Mouse (Mus musculus) CH12.LX (cell line): ENCODE results near the gene Pbx2. TPM values are rescaled to one million over a fixed set of nuclear protein-coding genes. Genes with fewer than 3 reads are reported as not detected.

Source experiments
- DNase-seq: peaks from one replicate; pipeline ENCODE4 v3.0.0-alpha.2; 2013; ENCODE audit errors: extremely low read depth
- H3K27ac ChIP-seq: 2 replicates; pipeline ENCODE4 v1.5.1; 2012; ENCODE audit warnings: low read depth, mild to moderate bottlenecking, control low read depth, moderate library complexity; ENCODE audit not compliant: insufficient read depth
- H3K27me3 ChIP-seq: replicated peaks from 2 replicates; pipeline ENCODE3; 2012; ENCODE audit warnings: inconsistent platforms
- H3K36me3 ChIP-seq, 2 experiments: replicated peaks in 1 of 2; 2 replicates each; pipeline versions ENCODE3 to v1.6.1; 2012; ENCODE audit warnings: inconsistent platforms in 1 of 2, low read length in 1 of 2, mild to moderate bottlenecking in 1 of 2, mixed read lengths in 1 of 2, moderate library complexity in 1 of 2; ENCODE audit not compliant: control insufficient read depth in 1 of 2, insufficient read depth in 1 of 2
- H3K4me1 ChIP-seq, 2 experiments: 2 replicates each; pipeline ENCODE4 v1.6.1; 2012; ENCODE audit warnings: inconsistent platforms in 1 of 2, moderate library complexity in 1 of 2; ENCODE audit not compliant: insufficient read depth in 2 of 2, control insufficient read depth in 1 of 2
- H3K4me2 ChIP-seq: 2 replicates; pipeline ENCODE4 v1.6.1; 2012; ENCODE audit warnings: low read depth, mild to moderate bottlenecking, control low read depth; ENCODE audit not compliant: poor library complexity, insufficient read depth, severe bottlenecking
- H3K4me3 ChIP-seq, 3 experiments: fragments of 150-350 bp in 1 of 3; sonication (generic) in 1 of 3; replicated peaks in 1 of 3; 2 replicates each; pipeline versions ENCODE3 to v1.5.1; 2011 to 2012; ENCODE audit warnings: low read depth in 2 of 3, low read length in 2 of 3, mild to moderate bottlenecking in 2 of 3, moderate library complexity in 2 of 3, control low read depth in 1 of 3, improper control_type of control experiment in 1 of 3, inconsistent platforms in 1 of 3, mixed read lengths in 1 of 3; ENCODE audit not compliant: poor library complexity in 1 of 3
- H3K79me2 ChIP-seq: replicated peaks from 2 replicates; pipeline ENCODE4 v1.6.1; 2012; ENCODE audit warnings: mild to moderate bottlenecking, moderate library complexity; ENCODE audit not compliant: control insufficient read depth, poor library complexity, insufficient read depth, severe bottlenecking; ENCODE audit errors: extremely low read depth
- H3K9ac ChIP-seq: 2 replicates; pipeline ENCODE4 v1.6.1; 2012; ENCODE audit warnings: low read depth, mild to moderate bottlenecking, control low read depth, moderate library complexity; ENCODE audit not compliant: insufficient read depth
- H3K9me3 ChIP-seq: replicated peaks from 2 replicates; pipeline ENCODE3; 2012; ENCODE audit warnings: low read length, inconsistent platforms, mixed read lengths
- CHD1 ChIP-seq: IDR thresholded peaks from 2 replicates; pipeline ENCODE4 v1.6.1; 2012; ENCODE audit warnings: low read depth, low read length, improper control_type of control experiment, inconsistent platforms
- CHD2 ChIP-seq: IDR thresholded peaks from 2 replicates; pipeline ENCODE4 v1.6.1; 2011; ENCODE audit warnings: low read length, improper control_type of control experiment
- EP300 ChIP-seq: IDR thresholded peaks from 2 replicates; pipeline ENCODE4 v1.6.1; 2011; ENCODE audit warnings: low read length, improper control_type of control experiment
- JUN ChIP-seq: IDR thresholded peaks from 2 replicates; pipeline ENCODE4 v1.6.1; 2011; ENCODE audit warnings: low read depth, mild to moderate bottlenecking, low read length, improper control_type of control experiment, moderate library complexity; ENCODE audit not compliant: insufficient read depth
- MEF2A ChIP-seq: IDR thresholded peaks from 2 replicates; pipeline ENCODE4 v1.6.1; 2014; ENCODE audit warnings: low read depth, mild to moderate bottlenecking, inconsistent platforms, low read length, improper control_type of control experiment, borderline replicate concordance
- MXI1 ChIP-seq: IDR thresholded peaks from 2 replicates; pipeline ENCODE4 v1.6.1; 2011; ENCODE audit warnings: mild to moderate bottlenecking, low read depth, low read length, improper control_type of control experiment
- POLR2A ChIP-seq: IDR thresholded peaks from 2 replicates; pipeline ENCODE4 v1.6.1; 2011; ENCODE audit warnings: low read depth, mild to moderate bottlenecking, improper control_type of control experiment, low read length
- SMC3 ChIP-seq: IDR thresholded peaks from 2 replicates; pipeline ENCODE4 v1.6.1; 2011; ENCODE audit warnings: low read depth, low read length, improper control_type of control experiment
- TBP ChIP-seq: conservative IDR thresholded peaks from 2 replicates; pipeline ENCODE4 v1.6.1; 2011; ENCODE audit warnings: low read depth, low read length, improper control_type of control experiment
- TCF12 ChIP-seq: IDR thresholded peaks from 2 replicates; pipeline ENCODE4 v1.6.1; 2014; ENCODE audit warnings: low read depth, mild to moderate bottlenecking, inconsistent platforms, low read length, improper control_type of control experiment
- ZKSCAN1 ChIP-seq: IDR thresholded peaks from 2 replicates; pipeline ENCODE4 v1.6.1; 2012; ENCODE audit warnings: low read depth, inconsistent platforms, low read length, improper control_type of control experiment, borderline replicate concordance
- dilution Hi-C: fragments of 300-500 bp; cut with MboI; formaldehyde crosslinking; loops from 2 replicates; pipeline ENCODE4 v1.14.3; 2020; ENCODE audit warnings: low sequenced_read_pairs; ENCODE audit not compliant: extremely low pct_unique_long_range_greater_than_20kb, extremely low pct_ligation_motif_present
- in situ Hi-C: fragments of 300-500 bp; cut with MboI; formaldehyde crosslinking; loops from 3 replicates; pipeline ENCODE4 v1.14.3; 2019; ENCODE audit warnings: low sequenced_read_pairs, low pct_ligation_motif_present, low pct_unique_long_range_greater_than_20kb, mixed read lengths
- polyA plus RNA-seq: library from polyadenylated mRNA; unstranded; fragments of >175 nt; gene quantifications from 2 replicates; pipeline ENCODE4 v1.2.1, GENCODE M21; 2012; ENCODE audit warnings: low read depth; ENCODE audit not compliant: insufficient read length
- total RNA-seq, 2 experiments: library from RNA; depleted of rRNA; stranded (reverse); fragments of 300-350 nt in 1 of 2; fragments of >200 nt in 1 of 2; gene quantifications; 2 replicates each; pipeline ENCODE4 v1.2.3; 2012 to 2014

Gene Pbx2
- total and polyA plus RNA-seq, 3 experiments = 30.0 to 50.5 (median 41.0) TPM

DNA sequence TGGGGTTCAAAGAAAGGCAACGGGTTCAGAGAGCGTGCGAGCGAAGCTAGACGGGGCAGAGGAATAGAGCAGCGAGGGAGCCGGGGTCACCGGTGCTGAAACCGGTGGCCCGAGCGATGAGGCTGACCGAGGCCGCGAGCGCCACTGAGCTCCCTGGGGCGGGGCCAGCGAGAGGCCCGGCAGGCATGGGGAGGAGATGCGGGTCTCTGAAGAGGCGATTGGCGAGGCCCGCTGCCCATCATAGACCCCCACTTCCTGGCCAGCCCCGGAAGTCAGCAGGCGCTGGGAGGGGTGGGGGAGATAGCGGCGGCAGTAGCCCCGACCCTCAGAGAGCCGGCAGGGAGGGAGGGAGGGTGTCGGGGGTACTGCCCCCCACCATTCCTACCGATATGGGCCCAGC, 14.5 kb downstream of the Pbx2 start (continued):
- TF ChIP-seq MEF2A (no peak; the same call in 1 of the 2 replicates), TBP (peak; percentile 71)
- TF ChIP-seq, all 38 proteins: peak for 16

DNA sequence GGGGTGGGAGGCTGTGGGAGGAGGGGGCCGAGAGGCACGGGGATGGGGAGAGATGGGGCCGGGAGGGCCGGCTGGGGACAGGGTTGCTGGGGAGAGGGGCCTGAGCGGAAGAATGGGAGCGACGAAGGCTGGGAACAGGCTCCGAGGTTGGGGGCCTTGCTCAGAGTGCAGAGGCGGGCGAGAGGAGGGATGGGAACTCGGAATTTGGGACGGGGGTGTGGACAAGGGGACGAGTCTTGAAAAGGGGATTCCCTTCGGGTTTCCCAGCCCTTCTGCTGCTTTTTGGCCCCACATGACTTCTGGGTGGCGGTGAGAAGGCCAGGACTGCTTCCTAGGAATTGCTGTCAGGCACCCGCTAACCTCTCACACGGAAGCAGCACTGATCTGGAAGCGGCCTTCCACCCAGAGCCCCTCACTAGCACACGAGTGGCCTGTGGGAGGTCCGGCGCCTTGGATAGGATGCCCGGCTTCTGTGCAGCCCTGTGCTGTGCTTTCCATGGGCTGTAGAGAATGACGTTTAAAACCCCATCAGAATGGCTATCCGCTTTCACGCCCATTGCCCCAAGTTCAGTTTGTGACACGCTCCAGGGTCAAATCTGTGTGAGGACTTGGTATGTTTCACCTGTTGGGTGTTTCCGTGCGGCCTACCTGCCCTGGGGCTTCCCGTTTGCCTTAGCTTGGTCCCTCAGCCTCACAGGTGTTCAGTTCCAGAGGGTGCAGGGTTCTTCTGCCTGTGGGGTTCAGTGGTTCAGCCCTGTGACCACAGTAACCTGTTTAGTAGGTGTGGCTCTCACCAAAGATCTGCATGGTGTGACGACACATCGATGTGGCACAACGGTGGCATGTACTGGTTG, 15.3 kb downstream of the Pbx2 start:
- H3K27me3 ChIP-seq = no peaks in the 10 kb centered on the region
- H3K4me1 ChIP-seq = peaks cover 12 to 39% of the 10 kb centered on the region in 2 experiments
- peak overlapping the region; percentile 97 for H3K9ac ChIP-seq
- H3K4me3 ChIP-seq = peak overlapping the region; percentile 63 to 97 (median 82)
- H3K27ac ChIP-seq = peak overlapping the region; percentile 66
- H3K4me2 ChIP-seq = peak overlapping the region; percentile 71
- TF ChIP-seq EP300 = no peak
- TF ChIP-seq MXI1 = 0 out of 2 replicates have a peak, but pooled peaks have one; percentile 5
- TF ChIP-seq TCF12 = no peak
- in situ Hi-C loops = no loop called here
- peak; percentile 20 for DNase-seq
- peaks cover 12% of the 10 kb centered on the region for H3K79me2 ChIP-seq
- dilution Hi-C loops = no loop called here
- no peaks in the 10 kb centered on the region for H3K9me3 ChIP-seq
- H3K36me3 ChIP-seq = peaks cover 19 to 48% of the 10 kb centered on the region in 2 experiments

DNA sequence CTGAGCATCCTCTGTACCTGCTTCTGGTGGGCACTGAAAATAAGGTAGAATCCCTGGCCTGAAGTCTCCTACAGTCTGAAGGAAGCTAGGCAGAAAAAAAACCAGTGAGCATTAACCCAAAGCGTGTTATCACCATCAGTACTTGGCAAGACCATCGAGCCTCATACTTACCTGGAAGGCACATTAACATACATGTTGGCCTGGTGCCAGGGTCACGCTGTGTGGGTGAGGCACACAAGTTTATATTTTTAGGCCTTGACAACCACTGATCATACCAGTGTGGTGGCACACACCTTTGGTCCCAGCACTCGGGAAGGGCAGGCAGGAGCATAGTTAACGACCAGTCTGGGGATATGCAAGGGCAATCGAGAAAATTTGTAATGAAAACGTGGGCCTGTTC, 16.9 kb downstream of the Pbx2 start:
- in situ Hi-C loops (no loop called here), dilution Hi-C loops (no loop called here)
- no peaks in the 10 kb centered on the region for H3K9me3 ChIP-seq
- no peak overlapping the region for H3K4me2 ChIP-seq
- H3K79me2 ChIP-seq = peaks cover 5% of the 10 kb centered on the region
- peaks cover 29 to 54% of the 10 kb centered on the region in 2 experiments for H3K36me3 ChIP-seq
- H3K4me1 ChIP-seq = peaks cover 9 to 26% of the 10 kb centered on the region in 2 experiments
- H3K27ac ChIP-seq = no peak overlapping the region
- H3K9ac ChIP-seq = no peak overlapping the region
- DNase-seq = no peak
- H3K4me3 ChIP-seq = no peak overlapping the region
- TF ChIP-seq CHD1 = no peak
- no peak for TF ChIP-seq JUN
- TF ChIP-seq POLR2A = no peak
- TF ChIP-seq CHD2 = no peak
- TF ChIP-seq ZKSCAN1 = no peak
- no peak for TF ChIP-seq SMC3
- no peaks in the 10 kb centered on the region for H3K27me3 ChIP-seq
